In the genomic region with DNA sequence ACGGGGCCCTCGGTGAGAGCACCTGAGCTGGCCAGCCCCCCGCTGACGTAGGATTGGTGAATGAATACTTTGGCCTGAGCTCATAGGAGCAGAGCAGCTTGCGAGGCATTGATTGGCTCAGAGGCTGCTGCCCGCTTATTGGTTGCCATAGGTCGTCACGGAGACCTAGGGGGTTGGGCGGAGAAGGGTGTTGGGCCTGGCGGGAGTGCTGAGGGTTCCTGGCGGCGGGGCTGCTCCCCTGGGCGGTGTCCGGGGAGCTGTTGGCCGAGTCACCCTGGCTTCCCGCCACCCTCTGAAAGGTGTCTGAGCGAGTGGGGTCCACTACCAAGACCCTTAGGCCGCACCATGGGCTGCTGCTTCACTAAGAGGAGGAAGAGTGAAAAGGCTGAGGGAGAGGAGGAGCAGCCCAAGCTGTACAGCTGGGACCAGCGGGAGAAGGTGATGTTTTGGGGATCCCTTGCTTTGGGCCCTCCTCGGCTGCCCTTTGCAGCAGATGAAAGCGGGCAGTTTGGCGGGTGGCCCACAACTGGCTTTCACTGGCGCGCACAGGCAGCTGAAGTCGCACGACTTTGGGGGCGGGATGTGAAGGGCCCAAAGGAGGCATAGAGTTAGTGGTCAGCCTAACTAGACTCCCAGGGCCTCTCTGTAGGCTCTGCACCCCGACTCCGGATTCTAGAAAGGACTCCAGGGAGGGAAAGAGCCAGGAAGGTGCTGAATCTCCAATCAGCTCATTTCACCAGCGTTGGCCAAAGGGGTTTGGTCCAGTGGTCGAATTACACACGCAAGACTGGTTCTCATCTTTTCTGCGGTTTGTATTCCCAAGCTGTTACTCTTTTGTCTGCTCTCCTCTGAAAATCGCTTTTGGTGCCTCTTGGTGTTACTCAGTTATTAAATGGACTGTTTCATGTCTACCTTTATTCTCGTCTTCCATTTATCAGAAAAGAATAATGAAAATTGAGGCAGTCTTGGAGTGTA, we compare ENCODE assay signal across 8 mouse cellular contexts. TPM values are rescaled to one million over a fixed set of nuclear protein-coding genes. Genes with fewer than 3 reads are reported as not detected.
DNase-seq lines count a peak whose midpoint lies in the region; ATAC-seq and TF ChIP-seq lines count a peak whose summit lies in the region.

A gene (plus strand): TSS at position 91 of the 975 bp plus-strand sequence.

- 15% methylated on average over 35 of the region's 35 CpGs for WGBS in hindbrain, embryonic 16.5 days

- H3K4me3 ChIP-seq in hindbrain, embryonic 16.5 days (ENCODE audit: low read length): peak within 1 kb of the TSS; percentile 64
- peak within 1 kb of the TSS; percentile 64 for H3K4me3 ChIP-seq in left cerebral cortex, adult 2 months

- H3K4me1 ChIP-seq in hindbrain, embryonic 16.5 days (ENCODE audit: control insufficient read depth, insufficient read depth, low read depth, low read length): peaks cover 2% of the 10 kb centered on the region; the same call in 1 of the 2 replicates

- H3K27me3 ChIP-seq in hindbrain, embryonic 16.5 days (replicated peaks; ENCODE audit: control insufficient read depth, insufficient read depth, low read length): no peaks in the 10 kb centered on the region

- intact Hi-C loops in left cerebral cortex, adult 2 months (cut with DNase I): loop anchor here (5.0 to 10.0 kb wide), 3 partner anchors 63 to 198 kb away; a partner anchor contains a TSS

- TF ChIP-seq CTCF in left cerebral cortex, adult 2 months (IDR thresholded peaks at IDR 0.05): no peak

- H3K9ac ChIP-seq in hindbrain, embryonic 16.5 days (ENCODE audit: low read depth, low read length): peak within 1 kb of the TSS; percentile 76

- peak; percentile 70 for DNase-seq in WW6 (ENCODE audit: low read depth, low spot score)
- peak; percentile 40 to 61 for DNase-seq in cerebellum, postnatal 4 days (ENCODE audit: low spot score in 2 of 2)
- peak; percentile 67 for DNase-seq in gastrocnemius, adult 18-20 months (ENCODE audit: low spot score)
- peak; percentile 70 to 73 for DNase-seq in left cerebral cortex, adult 2 months (ENCODE audit: extremely low spot score in 1 of 2, low spot score in 2 of 2)
- DNase-seq in right cerebral cortex, adult 2 months (ENCODE audit: low spot score in 2 of 2): peak; percentile 75
- peak; percentile 80 for DNase-seq in urinary bladder, postnatal 14 days (ENCODE audit: low spot score)

- peak; percentile 100 for ATAC-seq in hindbrain, embryonic 16.5 days
- ATAC-seq in megakaryocyte, adult 5-6 weeks (ENCODE audit: poor library complexity, severe bottlenecking): peak; percentile 99

- 0 out of 2 replicates have a peak, but pooled peaks cover 2% of the 10 kb centered on the region for H3K9me3 ChIP-seq in hindbrain, embryonic 16.5 days (ENCODE audit: control insufficient read depth, low read length)

- no peaks in the 10 kb centered on the region for H3K36me3 ChIP-seq in hindbrain, embryonic 16.5 days (ENCODE audit: control insufficient read depth, insufficient read depth, low read length)

- peak within 1 kb of the TSS; percentile 59 for H3K27ac ChIP-seq in hindbrain, embryonic 16.5 days (ENCODE audit: low read depth, low read length)
- peak within 1 kb of the TSS; percentile 68 for H3K27ac ChIP-seq in left cerebral cortex, adult 2 months

- H3K4me2 ChIP-seq in hindbrain, embryonic 16.5 days (ENCODE audit: low read length): peak within 1 kb of the TSS; percentile 60

RNA-seq across cellular contexts. Expression of the gene that starts here (rescaled TPM):
- 1 to 10 TPM; 5.8 to 7.5 TPM for total RNA-seq in gastrocnemius, adult 18-20 months (2021)
- 15.2 and 17.5 TPM in 2 replicates for polyA plus RNA-seq in hindbrain, embryonic 16.5 days (2015; fragmentation: Nextera tagmentation; extraction: Ambion mirVana)
- 10 to 100 TPM; 17.7 to 17.8 TPM for total RNA-seq in left cerebral cortex, adult 2 months (2021)
- total RNA-seq in megakaryocyte, adult 5-6 weeks (2015): 105 and 123 TPM in 2 replicates
- total RNA-seq in megakaryocyte, adult 5-6 weeks (2017): 110 and 116 TPM in 2 replicates

Comparison
In these comparisons a context has a peak if more than half of its experiments do, and no peak if none do; other contexts are left out.
1. Peak in every context shown above with its lines: DNase-seq, ATAC-seq, H3K4me3 ChIP-seq and H3K27ac ChIP-seq.
2. RNA of the gene that starts here (total RNA-seq): 105 to 123 TPM in megakaryocyte, adult 5-6 weeks; 17.7 to 17.8 TPM in left cerebral cortex, adult 2 months and 5.8 to 7.5 TPM in gastrocnemius, adult 18-20 months; every median in the first group is over 4 times any median in the second.